Mouse (Mus musculus) cortical plate, adult 2 months (tissue): ENCODE results near the gene Dscam.

Experiments used
- CTCF ChIP-seq: fragments of 200-500 bp; IDR thresholded peaks from 2 replicates; pipeline ENCODE4 v1.5.1; 2011; ENCODE audit warnings: mild to moderate bottlenecking, control low read depth, low read length; ENCODE audit not compliant: insufficient read depth; ENCODE audit errors: extremely low read depth
- POLR2A ChIP-seq: fragments of 200-500 bp; IDR thresholded peaks from 2 replicates; pipeline ENCODE4 v1.6.1; 2011; ENCODE audit warnings: mild to moderate bottlenecking, low read length, control low read depth; ENCODE audit not compliant: insufficient read depth; ENCODE audit errors: extremely low read depth

DNA sequence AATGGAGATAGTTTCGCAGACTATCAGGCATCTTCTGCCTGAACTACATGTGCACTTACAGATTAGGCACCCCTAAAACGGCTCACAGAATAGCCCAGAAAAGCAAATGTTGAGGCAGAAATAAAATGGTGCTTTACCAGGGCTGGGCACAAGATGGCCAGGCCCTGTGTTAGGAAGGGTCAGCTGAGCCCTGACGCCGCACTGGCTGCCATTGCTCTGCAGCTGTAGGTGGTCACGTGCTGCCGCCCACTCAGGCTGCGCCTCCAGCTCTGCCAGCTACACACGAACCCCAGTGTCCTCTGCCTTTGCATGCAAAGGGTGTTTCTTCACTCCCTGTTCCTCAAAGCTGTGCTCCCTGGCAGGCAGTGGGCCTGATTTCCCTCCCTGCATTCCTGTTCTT, 948 bp upstream of the Dscam start:
- peak; percentile 51; the same call in 1 of the 2 replicates for TF ChIP-seq POLR2A
- TF ChIP-seq CTCF, result no peak
